Mouse (Mus musculus) intestine, postnatal 0 days (tissue): ENCODE results near the gene Fcrla. TPM values are rescaled to one million over a fixed set of nuclear protein-coding genes. Genes with fewer than 3 reads are reported as not detected.

ENCODE experiments used
- ATAC-seq: fragments of 200-750 bp; cut with Nextera tagmentation; 2 replicates; pipeline ENCODE4 v1.8.0; 2017; ENCODE audit warnings: mild to moderate bottlenecking, moderate TSS enrichment, moderate library complexity
- H3K27ac ChIP-seq: fragments of 300-500 bp; sonication (generic); 2 replicates; pipeline ENCODE4 v1.5.1; 2014; ENCODE audit warnings: mild to moderate bottlenecking, low read depth, low read length, moderate library complexity
- H3K27me3 ChIP-seq: fragments of 300-500 bp; sonication (generic); replicated peaks from 2 replicates; pipeline ENCODE4 v1.6.1; 2014; ENCODE audit warnings: low read length, mixed read lengths; ENCODE audit not compliant: control insufficient read depth, insufficient read depth
- H3K36me3 ChIP-seq: fragments of 300-500 bp; sonication (generic); 2 replicates; pipeline ENCODE4 v1.6.1; 2014; ENCODE audit warnings: mild to moderate bottlenecking, moderate library complexity; ENCODE audit not compliant: control insufficient read depth, insufficient read depth
- H3K4me1 ChIP-seq: fragments of 300-500 bp; sonication (generic); replicated peaks from 2 replicates; pipeline ENCODE4 v1.6.1; 2014; ENCODE audit warnings: antibody characterized with exemption, low read length, mixed read lengths; ENCODE audit not compliant: control insufficient read depth, insufficient read depth
- H3K4me2 ChIP-seq: fragments of 300-500 bp; sonication (generic); replicated peaks from 2 replicates; pipeline ENCODE4 v1.6.1; 2014; ENCODE audit warnings: low read depth, mild to moderate bottlenecking, moderate library complexity
- H3K4me3 ChIP-seq: fragments of 300-500 bp; sonication (generic); 2 replicates; pipeline ENCODE4 v1.5.1; 2014; ENCODE audit warnings: low read depth, low read length
- H3K9ac ChIP-seq: fragments of 300-500 bp; sonication (generic); 2 replicates; pipeline ENCODE4 v1.6.1; 2014; ENCODE audit warnings: mild to moderate bottlenecking, low read depth, low read length
- H3K9me3 ChIP-seq: fragments of 300-500 bp; sonication (generic); 2 replicates; pipeline ENCODE4 v1.6.1; 2016; ENCODE audit warnings: mixed run types; ENCODE audit not compliant: control insufficient read depth
- CTCF ChIP-seq: sonication (generic); IDR thresholded peaks from 2 replicates; pipeline ENCODE4 v1.5.1; 2016; ENCODE audit warnings: low read depth, mild to moderate bottlenecking, control low read depth, antibody characterized with exemption, moderate library complexity
- WGBS: fragments of 180-500 bp; shearing (Covaris S2); extraction: QIAGEN DNeasy Blood & Tissue Kit; methylation state at CpG from one replicate; pipeline ENCODE4 v1.1.7; 2014; 5-methylcytosine and 5-hydroxymethylcytosine counted together
- polyA plus RNA-seq: library from polyadenylated mRNA; unstranded; fragments of >200 nt; fragmentation: Nextera tagmentation; extraction: Ambion mirVana; gene quantifications from 2 replicates; pipeline ENCODE4 v1.2.1, GENCODE M21; 2015

The Fcrla gene
- polyA plus RNA-seq, 1 experiment from 2014 or later, result not detected

DNA sequence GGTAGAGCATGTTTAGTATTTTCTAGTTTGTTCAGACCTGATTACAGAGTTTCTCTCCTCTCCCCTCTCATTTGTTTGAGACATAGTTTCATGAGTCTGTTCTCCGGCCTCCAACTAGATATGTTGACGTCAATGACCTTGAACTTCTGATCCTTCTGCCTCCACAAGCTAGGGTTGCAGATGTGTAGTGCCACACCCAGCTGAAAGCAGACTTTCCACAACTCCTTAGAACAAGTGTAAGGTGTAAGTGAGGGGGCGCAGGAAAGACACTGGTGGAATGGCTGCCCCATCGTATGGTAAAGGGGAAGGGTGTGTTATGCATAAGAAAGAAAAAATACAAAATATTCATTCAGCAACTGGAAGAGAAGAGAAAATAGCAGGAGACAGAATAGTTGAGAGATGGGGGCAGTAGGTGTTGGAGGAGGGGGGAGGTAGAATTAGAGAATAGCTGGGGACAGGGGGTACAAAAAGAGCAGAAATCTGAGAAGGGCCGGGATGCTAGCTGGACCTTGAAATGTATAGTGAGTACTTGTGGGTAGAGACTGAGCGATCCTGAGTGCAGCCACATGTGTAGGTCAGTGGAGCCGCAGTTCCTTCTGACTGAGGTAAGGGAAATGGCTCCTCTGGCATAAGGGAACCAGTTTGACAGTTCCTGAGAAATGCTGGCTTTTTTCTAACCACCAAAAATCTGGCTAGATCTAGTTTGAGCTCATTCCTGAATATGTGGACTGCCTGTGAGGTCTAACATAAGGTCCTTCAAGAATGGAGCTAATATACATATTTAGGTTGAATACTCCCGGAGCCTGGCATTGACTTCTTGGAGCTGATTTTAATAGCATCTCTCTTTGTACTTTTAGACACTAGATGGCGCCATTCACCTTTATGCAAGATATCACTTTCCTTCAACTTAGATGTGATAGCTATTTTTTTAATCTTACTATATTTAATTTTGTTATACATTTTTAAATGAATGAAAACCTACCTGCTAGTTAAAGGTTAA lies 32.5 kb downstream of the Fcrla start:
- Histone ChIP-seq H3K36me3 (no peaks in the 10 kb centered on the region), H3K9me3 (no peaks in the 10 kb centered on the region), H3K4me1 (no peaks in the 10 kb centered on the region), H3K27me3 (no peaks in the 10 kb centered on the region), H3K27ac (no peak overlapping the region), H3K4me2 (no peak overlapping the region), H3K9ac (no peak overlapping the region), H3K4me3 (no peak overlapping the region)
- 50% methylated on average over 9 of the region's 9 CpGs for WGBS
- TF ChIP-seq CTCF, result peak; percentile 75
- ATAC-seq, result no peak

DNA sequence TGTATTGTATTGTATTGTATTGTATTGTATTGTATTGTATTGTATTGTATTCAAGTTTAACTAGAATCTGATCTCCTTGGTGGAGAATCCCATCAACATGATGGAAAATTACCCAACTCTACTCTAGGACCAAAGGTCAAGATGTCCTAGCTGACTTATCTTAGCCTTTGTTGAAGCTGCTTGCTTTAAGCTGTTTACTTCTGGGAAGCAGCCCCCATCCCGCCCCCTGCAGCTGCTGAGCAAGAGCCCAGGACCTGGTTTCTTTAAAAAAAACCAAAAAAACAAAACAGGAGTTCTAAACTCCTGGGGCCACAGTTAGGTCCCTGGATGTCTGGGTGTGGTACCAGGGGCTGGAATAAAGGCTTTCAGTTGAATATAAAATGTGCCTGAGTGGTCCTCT lies 35.1 kb downstream of the Fcrla start:
- Histone ChIP-seq H3K4me2 (no peak overlapping the region), H3K4me3 (no peak overlapping the region), H3K27ac (no peak overlapping the region), H3K9me3 (no peaks in the 10 kb centered on the region), H3K27me3 (no peaks in the 10 kb centered on the region), H3K9ac (no peak overlapping the region), H3K36me3 (no peaks in the 10 kb centered on the region), H3K4me1 (no peaks in the 10 kb centered on the region)
- no peak for ATAC-seq
- 55% methylated on average over 1 of the region's 1 CpGs for WGBS
- no peak for TF ChIP-seq CTCF

DNA sequence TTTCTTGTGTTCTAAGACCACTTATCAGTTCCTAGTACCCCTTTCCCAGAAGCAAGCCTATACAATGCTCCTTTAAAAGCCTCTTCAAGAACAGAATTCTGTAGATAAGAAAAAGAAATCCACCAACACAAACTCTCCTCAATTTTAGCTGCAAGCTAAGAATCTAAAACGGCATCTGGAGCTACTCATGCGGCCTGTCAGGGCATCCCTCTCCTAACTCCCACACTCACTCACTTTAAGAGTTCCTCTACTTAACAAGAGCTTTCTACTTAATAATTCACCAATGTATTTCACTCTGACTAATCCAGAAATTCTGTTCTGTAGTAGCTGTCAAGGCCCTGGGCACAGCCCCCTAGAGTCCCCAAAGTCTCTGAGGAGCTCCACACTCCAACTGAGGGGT lies 35.7 kb downstream of the Fcrla start:
- no peak for TF ChIP-seq CTCF
- no peak overlapping the region for H3K9ac ChIP-seq
- H3K4me3 ChIP-seq, result no peak overlapping the region
- H3K4me2 ChIP-seq, result no peak overlapping the region
- H3K9me3 ChIP-seq, result no peaks in the 10 kb centered on the region
- H3K36me3 ChIP-seq, result no peaks in the 10 kb centered on the region
- ATAC-seq, result no peak
- no peaks in the 10 kb centered on the region for H3K27me3 ChIP-seq
- H3K27ac ChIP-seq, result no peak overlapping the region
- no peaks in the 10 kb centered on the region for H3K4me1 ChIP-seq
- WGBS, result 62% methylated on average over 2 of the region's 2 CpGs

DNA sequence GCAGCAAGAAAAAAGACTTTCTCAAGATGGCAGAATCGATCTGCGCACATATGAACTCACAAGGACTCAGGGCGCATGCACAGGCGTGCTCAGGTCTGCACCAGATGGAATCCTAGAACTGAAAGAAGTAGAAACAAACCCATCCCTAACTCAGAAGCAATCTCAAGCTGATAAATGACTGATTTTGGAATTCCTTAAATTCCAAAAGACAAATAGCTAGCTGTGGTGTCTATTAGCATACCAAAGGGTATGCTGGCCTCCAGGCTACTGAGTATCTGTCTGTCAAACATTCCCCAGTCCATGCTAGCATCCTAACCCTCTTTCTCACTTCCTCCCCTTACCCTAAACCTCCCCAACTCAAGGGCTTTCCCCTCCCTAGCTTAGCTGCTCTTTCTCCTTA lies 38.1 kb downstream of the Fcrla start:
- H3K4me3 ChIP-seq, result no peak overlapping the region
- H3K27me3 ChIP-seq, result no peaks in the 10 kb centered on the region
- no peak for ATAC-seq
- H3K27ac ChIP-seq, result no peak overlapping the region
- no peaks in the 10 kb centered on the region for H3K4me1 ChIP-seq
- H3K36me3 ChIP-seq, result no peaks in the 10 kb centered on the region
- H3K4me2 ChIP-seq, result no peak overlapping the region
- no peaks in the 10 kb centered on the region for H3K9me3 ChIP-seq
- WGBS, result 86% methylated on average over 4 of the region's 4 CpGs
- no peak for TF ChIP-seq CTCF
- no peak overlapping the region for H3K9ac ChIP-seq

DNA sequence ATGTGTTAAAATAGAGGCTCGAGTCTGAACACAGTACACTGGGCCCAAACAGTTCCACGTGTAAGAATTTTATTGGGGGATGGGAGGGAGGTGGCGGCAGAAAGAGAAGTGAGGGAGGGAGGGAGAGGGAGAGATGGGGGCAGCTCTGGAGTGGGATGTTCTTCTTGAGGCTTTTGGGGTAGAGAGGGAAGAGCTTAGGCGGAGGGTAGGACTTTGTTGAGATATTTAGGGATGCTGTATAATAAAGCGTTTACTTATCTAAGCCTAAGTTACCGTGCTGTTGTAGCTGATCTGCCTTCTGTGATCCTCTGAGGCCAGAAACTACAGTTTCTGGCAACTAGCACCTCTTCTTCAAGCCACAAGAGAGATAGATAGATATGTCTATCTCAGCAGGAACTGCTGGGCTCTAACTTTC lies 41.3 kb downstream of the Fcrla start:
- Histone ChIP-seq H3K9me3 (no peaks in the 10 kb centered on the region), H3K4me1 (no peaks in the 10 kb centered on the region), H3K27ac (peak overlapping the region; percentile 95), H3K4me3 (peak overlapping the region; percentile 13), H3K27me3 (no peaks in the 10 kb centered on the region), H3K4me2 (peak overlapping the region; percentile 70), H3K9ac (no peak overlapping the region), H3K36me3 (no peaks in the 10 kb centered on the region; the same call in 1 of the 2 replicates)
- no peak for ATAC-seq
- TF ChIP-seq CTCF, result no peak
- WGBS, result 10% methylated on average over 6 of the region's 6 CpGs

DNA sequence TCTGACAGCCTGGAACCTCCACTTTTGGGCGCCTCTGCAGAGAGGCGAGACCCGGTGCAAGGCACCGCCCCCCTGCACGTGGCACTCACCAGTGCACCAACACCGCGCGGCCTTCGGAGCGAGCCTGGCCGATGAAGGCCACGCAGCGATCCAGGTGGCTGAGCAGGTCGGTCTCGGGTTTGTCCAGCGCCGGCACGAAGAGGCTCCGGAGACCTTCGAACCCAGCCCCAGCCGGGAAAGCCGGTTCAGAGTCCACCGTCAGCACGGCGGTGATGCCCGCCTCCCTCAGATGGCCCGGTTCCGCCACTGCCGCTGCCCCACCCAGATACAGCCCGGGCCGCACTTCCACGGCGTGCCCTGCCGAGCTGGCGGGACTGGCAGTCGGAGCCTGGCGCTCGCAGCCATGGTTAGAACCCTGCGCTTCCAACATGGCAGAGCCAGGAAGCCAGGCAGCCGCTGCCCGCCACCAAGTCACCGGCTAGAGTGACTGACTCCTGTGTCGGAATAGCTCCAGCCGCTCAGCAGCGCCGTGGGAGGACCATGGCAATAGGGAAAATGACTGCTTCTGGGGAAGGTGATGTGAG lies 42.3 kb downstream of the Fcrla start, which contains the start of the genes Gm26620 and Dusp12:
Gene Gm26620 (plus strand): TSS at position 88 of the 584 bp plus-strand sequence.
Gene Dusp12 (minus strand): TSS at position 563 of the 584 bp plus-strand sequence.
- Histone ChIP-seq H3K9ac (peak within 1 kb of the TSS; percentile 47), H3K9me3 (no peaks in the 10 kb centered on the region), H3K36me3 (peaks cover 7% of the 10 kb centered on the region), H3K4me1 (no peaks in the 10 kb centered on the region), H3K27me3 (no peaks in the 10 kb centered on the region), H3K4me3 (peak within 1 kb of the TSS; percentile 68), H3K4me2 (peak within 1 kb of the TSS; percentile 70), H3K27ac (peak within 1 kb of the TSS; percentile 95)
- under 1% methylated on average over 46 of the region's 46 CpGs for WGBS
- ATAC-seq, result peak; percentile 90
- TF ChIP-seq CTCF, result peak; percentile 81
